Mouse (Mus musculus): ENCODE measurements around the gene Fpr2.
"Not testable (repeated sequence)": the region's sequence is repeated elsewhere in the genome, so short reads cannot be mapped to it uniquely, and the experiment has no call there.

Fpr2 gene

GRCm38 (mm10) chr17:17883840-17884239 is 3.8 kb upstream of the Fpr2 start, which contains the start of gene Fpr1:
Fpr1 (minus strand) TSS chr17:17883940.
- no peak for DNase-seq

DNA sequence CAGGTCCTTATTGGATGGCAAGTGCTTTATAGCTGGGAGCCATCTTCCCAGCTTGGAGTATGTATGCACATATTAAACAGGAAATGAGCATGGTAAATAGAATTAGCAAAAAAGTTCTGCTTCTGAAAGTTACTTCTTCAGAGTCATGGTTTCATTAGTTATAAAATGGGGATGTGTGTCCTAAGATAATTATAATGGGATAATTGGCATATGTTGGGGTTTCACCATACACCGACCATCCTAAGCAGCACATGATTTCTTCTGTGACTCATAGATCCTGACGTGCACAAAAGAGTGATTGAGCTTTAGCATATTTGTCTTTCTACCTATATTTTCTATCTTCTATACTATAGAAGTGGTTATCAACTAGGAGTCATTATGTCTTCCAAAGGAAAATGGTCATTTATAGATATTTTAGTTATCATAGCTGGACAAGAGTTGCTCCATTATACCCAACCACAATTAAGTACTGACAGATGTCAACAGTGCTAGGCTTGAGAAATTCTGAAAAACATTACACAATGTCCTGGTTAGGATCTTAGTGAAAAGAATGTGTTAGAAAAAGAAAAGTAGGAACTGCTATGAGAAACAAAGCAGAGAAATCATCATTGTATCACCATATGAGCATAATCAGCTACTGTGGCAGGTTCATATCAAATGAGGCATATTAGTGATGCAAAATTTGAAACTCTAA is 2.3 kb downstream of the Fpr2 start:
- no peak for DNase-seq

GRCm38 (mm10) chr17:17896039-17896438 is 8.4 kb downstream of the Fpr2 start:
- peak in 1 of 2 experiments; percentile 41 for DNase-seq

- no peak for DNase-seq
Measured at GRCm38 (mm10) chr17:17899268-17899667, 11.6 kb downstream of the Fpr2 start.

DNA sequence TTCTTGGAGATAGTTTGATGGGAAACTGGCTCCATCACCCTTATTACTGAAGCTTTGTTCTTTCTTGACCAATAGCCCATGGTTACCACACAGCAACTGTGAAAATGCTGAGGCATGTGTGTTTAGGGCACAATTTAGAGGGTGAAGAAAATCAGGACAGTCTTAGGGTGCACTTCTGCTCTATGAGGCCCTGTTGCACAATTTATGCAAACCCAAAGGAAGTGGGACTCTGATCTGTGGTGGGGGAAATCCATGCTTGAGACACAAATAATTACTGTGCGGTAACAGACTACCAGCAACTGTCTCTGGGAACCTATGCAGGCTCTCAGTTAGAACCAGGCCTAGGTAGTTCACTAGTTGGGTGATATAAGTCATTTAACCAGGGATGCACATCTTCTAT is 13.1 kb downstream of the Fpr2 start:
- peak; percentile 15 to 16 for DNase-seq

DNA sequence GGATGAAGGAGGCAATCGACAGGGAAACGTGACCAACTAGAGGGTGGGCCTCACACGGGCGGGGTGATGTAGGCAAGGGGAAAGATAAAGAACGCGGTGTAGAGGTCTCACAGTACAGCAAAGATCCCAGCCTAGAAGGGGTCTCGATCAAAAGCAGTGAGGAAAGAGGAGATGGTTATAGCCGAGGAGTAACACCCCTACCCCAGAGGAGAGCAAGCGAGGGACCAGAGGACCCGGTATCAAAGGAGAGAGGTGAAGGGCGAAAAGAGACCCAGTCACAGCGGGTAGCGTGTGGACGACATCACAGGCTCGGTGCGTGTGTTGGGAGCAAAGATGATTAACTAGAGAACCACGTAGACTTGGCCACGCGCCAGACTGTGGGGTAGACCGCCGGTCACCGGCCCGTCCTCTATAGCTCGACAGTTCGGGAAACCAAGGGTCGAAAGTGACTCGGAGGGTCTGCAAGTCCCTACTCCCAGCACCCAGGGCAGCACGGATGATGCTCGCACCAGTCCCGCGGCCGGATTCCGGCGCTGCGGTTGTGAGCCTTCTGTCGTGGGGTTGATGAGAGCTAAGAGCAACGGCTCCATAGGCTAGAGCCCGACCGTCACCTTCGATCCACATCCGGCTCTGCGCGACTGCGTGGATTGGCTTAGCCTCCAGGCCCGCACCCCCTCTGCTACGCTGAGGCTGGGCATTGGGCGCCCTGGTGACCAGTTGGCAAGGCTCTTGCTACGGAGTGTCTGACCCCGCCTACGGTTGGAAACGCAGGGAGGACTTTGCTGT is 22.2 kb downstream of the Fpr2 start:
- peak; percentile 89 to 90 for DNase-seq

DNA sequence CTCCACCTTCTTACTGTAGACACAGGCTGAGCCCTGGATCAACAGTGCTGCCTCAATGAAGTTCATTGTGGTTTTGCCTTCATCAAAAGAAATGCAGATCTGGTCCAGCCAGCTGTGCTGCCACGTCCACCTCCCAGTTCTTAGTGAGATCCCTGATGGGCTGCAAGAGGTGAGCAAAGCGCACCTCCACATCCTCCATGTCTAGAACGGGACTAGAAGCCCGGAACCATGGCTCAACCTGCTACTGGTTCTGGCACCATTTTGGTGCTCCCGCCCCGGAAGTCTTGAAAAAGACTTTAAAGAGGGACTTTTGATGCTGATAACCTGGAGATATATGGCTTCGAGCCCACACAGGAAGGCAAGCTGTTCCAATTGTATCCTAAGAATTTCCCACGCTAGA is 25.0 kb downstream of the Fpr2 start:
- DNase-seq = not testable (repeated sequence)

- no peak for DNase-seq
Measured at GRCm38 (mm10) chr17:17917376-17917775, 29.8 kb downstream of the Fpr2 start.

DNA sequence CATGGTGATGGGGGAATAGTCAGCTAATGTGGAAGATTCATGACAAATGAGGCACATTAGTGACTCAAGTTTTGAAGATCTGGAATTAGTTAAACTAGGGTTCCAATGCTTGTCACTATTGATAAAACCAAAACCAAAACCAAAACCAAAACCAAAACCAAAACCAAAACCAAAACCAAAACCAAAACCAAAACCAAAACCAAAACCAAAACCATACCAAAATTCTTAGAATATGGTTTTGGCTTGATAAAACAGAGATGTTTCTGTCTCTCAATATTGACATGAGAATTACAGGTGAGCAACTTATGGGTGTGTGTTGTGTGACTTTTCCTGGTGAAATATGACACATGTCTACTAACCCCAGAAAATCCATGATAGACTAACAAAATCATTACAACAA is 30.2 kb downstream of the Fpr2 start:
- no peak for DNase-seq

All from lung, adult 18-20 months (tissue).